Mouse (Mus musculus) intestine, embryonic 16.5 days (tissue): ENCODE measurements at regions not wholly inside any gene's neighbourhood (a gene's known extent, or its start where the extent isn't known, plus 50 kb on each side); places are given as distances from the start of the nearest gene placed in this dataset.

Experiments
- ATAC-seq: fragments of 200-750 bp; cut with Nextera tagmentation; 2 replicates; pipeline ENCODE4 v1.8.0; 2017; ENCODE audit warnings: moderate TSS enrichment, moderate library complexity
- H3K27ac ChIP-seq: fragments of 300-500 bp; sonication (generic); 2 replicates; pipeline ENCODE4 v1.5.1; 2014; ENCODE audit warnings: mild to moderate bottlenecking, low read length
- H3K27me3 ChIP-seq: fragments of 300-500 bp; sonication (generic); replicated peaks from 2 replicates; pipeline ENCODE4 v1.6.1; 2014; ENCODE audit warnings: low read length, control low read depth, mixed read lengths; ENCODE audit not compliant: control insufficient read depth, insufficient read depth
- H3K36me3 ChIP-seq: fragments of 300-500 bp; sonication (generic); 2 replicates; pipeline ENCODE4 v1.6.1; 2014; ENCODE audit warnings: low read length, control low read depth; ENCODE audit not compliant: control insufficient read depth, insufficient read depth
- H3K4me1 ChIP-seq: fragments of 300-500 bp; sonication (generic); 2 replicates; pipeline ENCODE4 v1.6.1; 2014; ENCODE audit warnings: low read length, control low read depth, mixed read lengths; ENCODE audit not compliant: control insufficient read depth, insufficient read depth
- H3K4me2 ChIP-seq: fragments of 300-500 bp; sonication (generic); 2 replicates; pipeline ENCODE4 v1.6.1; 2014; ENCODE audit warnings: low read depth, low read length, control low read depth
- H3K4me3 ChIP-seq: fragments of 300-500 bp; sonication (generic); 2 replicates; pipeline ENCODE4 v1.5.1; 2014; ENCODE audit warnings: mild to moderate bottlenecking, low read length
- H3K9ac ChIP-seq: fragments of 300-500 bp; sonication (generic); 2 replicates; pipeline ENCODE4 v1.6.1; 2014; ENCODE audit warnings: low read depth, low read length
- H3K9me3 ChIP-seq: fragments of 300-500 bp; sonication (generic); 2 replicates; pipeline ENCODE4 v1.6.1; 2016; ENCODE audit warnings: low read length, control low read depth; ENCODE audit not compliant: control insufficient read depth
- WGBS: fragments of 180-500 bp; shearing (Covaris S2); extraction: QIAGEN DNeasy Blood & Tissue Kit; methylation state at CpG from one replicate; pipeline ENCODE4 v1.1.7; 2014; 5-methylcytosine and 5-hydroxymethylcytosine counted together

DNA sequence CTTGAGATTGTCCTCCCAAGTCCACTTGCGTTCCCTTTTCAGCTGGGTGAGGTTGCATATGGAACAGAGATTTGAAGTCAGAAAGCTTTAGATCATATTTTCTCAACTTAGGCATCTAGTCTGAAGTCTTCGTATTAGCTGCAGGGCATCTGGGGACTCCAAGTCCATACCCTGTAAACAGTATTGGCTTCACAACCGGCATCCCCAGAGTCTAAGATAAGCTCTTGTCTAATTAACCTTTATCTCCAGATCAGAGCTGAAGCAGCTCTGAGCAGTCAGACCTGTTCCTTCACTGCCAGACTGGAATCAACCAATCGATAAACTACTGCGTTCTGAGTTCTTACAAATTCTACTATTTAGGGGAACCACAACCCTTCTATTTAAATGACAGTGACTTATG, 422.6 kb upstream of the Gulo start:
- Histone ChIP-seq H3K4me2 (no peak overlapping the region), H3K4me1 (no peaks in the 10 kb centered on the region), H3K4me3 (no peak overlapping the region), H3K27ac (no peak overlapping the region), H3K9ac (no peak overlapping the region), H3K36me3 (no peaks in the 10 kb centered on the region), H3K27me3 (no peaks in the 10 kb centered on the region), H3K9me3 (no peaks in the 10 kb centered on the region)
- no peak for ATAC-seq
- 66% methylated on average over 5 of the region's 5 CpGs for WGBS

- WGBS, result 15% methylated on average over 5 of the region's 5 CpGs
- H3K4me1 ChIP-seq, result no peaks in the 10 kb centered on the region
- no peaks in the 10 kb centered on the region for H3K27me3 ChIP-seq
- H3K36me3 ChIP-seq, result no peaks in the 10 kb centered on the region
- ATAC-seq, result no peak
- no peaks in the 10 kb centered on the region for H3K9me3 ChIP-seq
- H3K27ac ChIP-seq, result no peak overlapping the region
- H3K9ac ChIP-seq, result no peak overlapping the region
- H3K4me2 ChIP-seq, result no peak overlapping the region
- H3K4me3 ChIP-seq, result no peak overlapping the region
Measured at GRCm38 (mm10) chr14:66424141-66424540, 415.1 kb upstream of the Gulo start.
